Comparison of ENCODE assay signal across 8 mouse cellular contexts in genomic region chr11:97809235-97810121, GRCm38 (mm10). TPM values are rescaled to one million over a fixed set of nuclear protein-coding genes. Genes with fewer than 3 reads are reported as not detected.
A peak's percentile ranks its signal among the peaks of the same experiment; 100 is the strongest.
DNase-seq lines count a peak whose midpoint lies in the region; ATAC-seq and TF ChIP-seq lines count a peak whose summit lies in the region.

No protein-coding gene starts in this region.

- no peak overlapping the region for H3K4me3 ChIP-seq in layer of hippocampus, adult 2 months
- no peak overlapping the region for H3K4me3 ChIP-seq in midbrain, embryonic 13.5 days (replicated peaks)

- H3K4me2 ChIP-seq in midbrain, embryonic 13.5 days (replicated peaks): no peak overlapping the region

- H3K36me3 ChIP-seq in midbrain, embryonic 13.5 days: peaks cover 35% of the 10 kb centered on the region

- ATAC-seq in midbrain, embryonic 13.5 days: no peak

- no peak for TF ChIP-seq CTCF in layer of hippocampus, adult 2 months (conservative IDR thresholded peaks at IDR 0.05)

- H3K4me1 ChIP-seq in midbrain, embryonic 13.5 days (replicated peaks): peaks cover 96% of the 10 kb centered on the region

- peak overlapping the region; percentile 62 for H3K27ac ChIP-seq in layer of hippocampus, adult 2 months
- H3K27ac ChIP-seq in midbrain, embryonic 13.5 days: peak overlapping the region; percentile 56

- no peaks in the 10 kb centered on the region for H3K9me3 ChIP-seq in midbrain, embryonic 13.5 days

- H3K27me3 ChIP-seq in midbrain, embryonic 13.5 days: no peaks in the 10 kb centered on the region

- peak; percentile 27 for DNase-seq in adrenal gland, postnatal 14 days
- DNase-seq in adrenal gland, adult 8-10 months: no peak
- no peak for DNase-seq in layer of hippocampus, adult 2 months (ENCODE audit: low spot score in 2 of 2)
- DNase-seq in layer of hippocampus, adult 11-12 months (ENCODE audit: low spot score): no peak
- peak; percentile 5 for DNase-seq in heart, postnatal 4 days
- no peak for DNase-seq in retina, embryonic 14.5 days (ENCODE audit: low spot score)
- no peak for DNase-seq in layer of hippocampus, adult 8-10 months (ENCODE audit: low spot score in 2 of 2)

- peak overlapping the region; percentile 49; the same call in 1 of the 2 replicates for H3K9ac ChIP-seq in midbrain, embryonic 13.5 days (replicated peaks)

- 75% methylated on average over 7 of the region's 7 CpGs for WGBS in midbrain, embryonic 13.5 days

RNA-seq across cellular contexts. Expression of gene Lasp1, which starts 10.7 kb away (rescaled TPM):
- total RNA-seq in adrenal gland, postnatal 14 days (2021): 98.2 and 107 TPM in 2 replicates
- 100 to 1,000 TPM; 131 to 177 (median 143) TPM for total RNA-seq in adrenal gland, adult 8-10 months (2022)
- 10 to 100 TPM; 88.1 to 91.4 TPM for total RNA-seq in layer of hippocampus, adult 2 months (2021)
- 10 to 100 TPM; 73.3 to 74.4 TPM for total RNA-seq in heart, postnatal 4 days (2021)
- 136 and 137 TPM in 2 replicates for polyA plus RNA-seq in midbrain, embryonic 13.5 days (2015; fragmentation: Nextera tagmentation; extraction: Ambion mirVana)
- total RNA-seq in layer of hippocampus, adult 8-10 months (2022): 100 to 1,000 TPM; 102 to 109 (median 104) TPM

RNA-seq across cellular contexts. Expression of gene Rpl23, which starts 27.2 kb away (rescaled TPM):
- total RNA-seq in adrenal gland, postnatal 14 days (2021): 809 and 980 TPM in 2 replicates
- 100 to 1,000 TPM; 753 to 943 (median 843) TPM for total RNA-seq in adrenal gland, adult 8-10 months (2022)
- total RNA-seq in layer of hippocampus, adult 2 months (2021): 100 to 1,000 TPM; 361 to 374 TPM
- total RNA-seq in heart, postnatal 4 days (2021): 100 to 1,000 TPM; 738 to 764 TPM
- 363 and 377 TPM in 2 replicates for polyA plus RNA-seq in midbrain, embryonic 13.5 days (2015; fragmentation: Nextera tagmentation; extraction: Ambion mirVana)
- total RNA-seq in layer of hippocampus, adult 8-10 months (2022): 100 to 1,000 TPM; 304 to 481 (median 389) TPM

RNA-seq across cellular contexts. Expression of gene B230217C12Rik, which starts 31.1 kb away (rescaled TPM):
- 2.4 and 3.5 TPM in 2 replicates for total RNA-seq in adrenal gland, postnatal 14 days (2021)
- total RNA-seq in adrenal gland, adult 8-10 months (2022): 1 to 10 TPM; 3.7 to 7.2 (median 6.2) TPM
- 10 to 100 TPM; 67.8 to 72.6 TPM for total RNA-seq in layer of hippocampus, adult 2 months (2021)
- total RNA-seq in heart, postnatal 4 days (2021): under 1 TPM; 0.77 to 0.79 TPM
- polyA plus RNA-seq in midbrain, embryonic 13.5 days (2015; fragmentation: Nextera tagmentation; extraction: Ambion mirVana): 23.2 and 24.8 TPM in 2 replicates
- total RNA-seq in layer of hippocampus, adult 8-10 months (2022): 10 to 100 TPM; 58.6 to 70.2 (median 68.1) TPM

RNA-seq across cellular contexts. Expression of gene 1700001P01Rik, which starts 33.8 kb away (rescaled TPM):
- not detected in 2 replicates for total RNA-seq in adrenal gland, postnatal 14 days (2021)
- total RNA-seq in adrenal gland, adult 8-10 months (2022): under 1 TPM in 3 of 4 experiments, not detected in 1; 0.49 to 0.67 (median 0.62) TPM
- 1 to 10 TPM; 1.3 to 2.4 TPM for total RNA-seq in layer of hippocampus, adult 2 months (2021)
- total RNA-seq in heart, postnatal 4 days (2021): under 1 TPM in 1 of 2 experiments, not detected in 1; 0.45 TPM
- polyA plus RNA-seq in midbrain, embryonic 13.5 days (2015; fragmentation: Nextera tagmentation; extraction: Ambion mirVana): 0.81 and 1.1 TPM in 2 replicates
- total RNA-seq in layer of hippocampus, adult 8-10 months (2022): 1 to 10 TPM in 1 of 4 experiments, under 1 TPM in 2, not detected in 1; 0.93 to 1.4 (median 0.98) TPM

RNA-seq across cellular contexts. Expression of gene Cwc25, which starts 43.1 kb away (rescaled TPM):
- total RNA-seq in adrenal gland, postnatal 14 days (2021): 17.6 and 18.7 TPM in 2 replicates
- total RNA-seq in adrenal gland, adult 8-10 months (2022): 10 to 100 TPM; 22.2 to 26.6 (median 23.1) TPM
- 10 to 100 TPM; 20.1 to 20.6 TPM for total RNA-seq in layer of hippocampus, adult 2 months (2021)
- 10 to 100 TPM; 10.8 to 11.7 TPM for total RNA-seq in heart, postnatal 4 days (2021)
- 19.0 and 19.6 TPM in 2 replicates for polyA plus RNA-seq in midbrain, embryonic 13.5 days (2015; fragmentation: Nextera tagmentation; extraction: Ambion mirVana)
- total RNA-seq in layer of hippocampus, adult 8-10 months (2022): 10 to 100 TPM; 18.6 to 22.2 (median 20.6) TPM

Comparison
In these comparisons a context has a peak if more than half of its experiments do, and no peak if none do; other contexts are left out.
1. DNase-seq: peak in adrenal gland, postnatal 14 days (single experiment) and heart, postnatal 4 days (single experiment); none in adrenal gland, adult 8-10 months (single experiment), layer of hippocampus, adult 2 months (0 of 2), layer of hippocampus, adult 11-12 months (single experiment), retina, embryonic 14.5 days (single experiment) and layer of hippocampus, adult 8-10 months (0 of 2).
2. RNA of gene B230217C12Rik, which starts 31.1 kb away (total RNA-seq): 67.8 to 72.6 TPM in layer of hippocampus, adult 2 months and 58.6 to 70.2 TPM in layer of hippocampus, adult 8-10 months; 3.7 to 7.2 TPM in adrenal gland, adult 8-10 months, 2.4 to 3.5 TPM in adrenal gland, postnatal 14 days and 0.77 to 0.79 TPM in heart, postnatal 4 days; every median in the first group is over 4 times any median in the second.